Mouse (Mus musculus) adrenal gland, postnatal 0 days (tissue): ENCODE data around the gene Actr3b. TPM values are rescaled to one million over a fixed set of nuclear protein-coding genes. Genes with fewer than 3 reads are reported as not detected.

Experiments used
- polyA plus RNA-seq: library from polyadenylated mRNA; unstranded; fragments of >200 nt; fragmentation: Nextera tagmentation; extraction: Ambion mirVana; gene quantifications from 2 replicates; pipeline ENCODE4 v1.2.1, GENCODE M21; 2015

Actr3b gene
- polyA plus RNA-seq = 10.8 and 11.8 TPM in 2 replicates

DNA sequence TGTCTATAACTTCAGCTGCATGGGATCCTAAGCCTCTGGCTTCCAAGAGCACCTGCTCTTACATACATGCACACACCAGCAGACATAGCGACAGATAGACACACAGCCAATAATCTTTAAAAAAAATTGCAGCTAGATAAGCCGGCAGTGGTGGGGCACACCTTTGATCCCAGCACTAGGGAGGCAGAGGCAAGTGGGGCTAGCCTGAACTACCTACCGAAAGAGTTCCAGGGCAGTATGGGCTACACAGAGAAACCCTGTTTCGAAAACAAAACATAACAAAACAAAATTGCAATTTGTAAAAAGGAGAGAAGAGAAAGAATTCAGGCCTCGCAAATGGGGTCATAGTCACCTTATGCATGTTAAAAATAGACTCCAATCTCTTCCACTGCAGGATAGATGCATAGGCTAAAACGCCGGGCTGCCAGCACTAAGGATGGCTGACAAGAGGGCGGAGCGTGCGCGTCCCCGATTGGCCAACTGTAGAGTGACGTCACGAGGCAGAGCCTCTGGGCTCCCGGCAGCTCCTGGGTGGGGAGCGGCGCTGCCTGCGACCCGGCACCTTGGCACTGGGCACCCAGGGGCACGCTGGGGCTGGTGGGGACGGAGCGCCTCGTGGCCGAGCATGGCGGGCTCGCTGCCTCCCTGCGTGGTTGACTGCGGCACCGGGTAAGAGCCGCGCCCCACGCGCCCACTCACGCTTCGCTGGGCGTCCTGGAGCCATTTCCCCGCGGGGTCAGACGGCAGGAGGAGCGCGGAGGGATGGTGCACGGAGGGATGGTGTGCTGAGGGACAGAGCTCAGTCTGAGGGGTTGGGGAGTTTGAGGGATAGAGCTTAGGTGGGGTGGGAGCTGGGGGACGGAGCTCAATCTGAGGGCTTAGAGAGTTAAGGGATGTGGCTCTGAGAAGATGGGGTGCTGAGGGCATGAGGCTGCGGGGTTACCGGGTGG is at the start of gene Actr3b:
Gene Actr3b (plus strand): TSS at position 538 of the 950 bp plus-strand sequence.

Other genes starting within 250 kb of the Actr3b start
- gene Cct8l1, start 243.9 kb upstream of the Actr3b start, polyA plus RNA-seq = 0.08 and 0.15 TPM in 2 replicates
- gene Xrcc2, start 54.2 kb upstream of the Actr3b start, polyA plus RNA-seq = 2.6 and 4.0 TPM in 2 replicates
- 0.09 and 0.22 TPM in 2 replicates for gene Gm21663, start 182.4 kb downstream of the Actr3b start, polyA plus RNA-seq
- gene Gm21671, start 194.4 kb downstream of the Actr3b start, polyA plus RNA-seq = 0.09 and 0.35 TPM in 2 replicates
- gene Gm21680, start 212.7 kb downstream of the Actr3b start, polyA plus RNA-seq = 0.17 and 0.21 TPM in 2 replicates
- 0.40 TPM in 1 of 2 replicates, not detected in the other for gene Gm21698, start 228.7 kb downstream of the Actr3b start, polyA plus RNA-seq
- 0.20 and 0.48 TPM in 2 replicates for gene Gm1979, start 244.8 kb downstream of the Actr3b start, polyA plus RNA-seq